Mouse (Mus musculus): ENCODE measurements around the gene Etl4. TPM values are rescaled to one million over a fixed set of nuclear protein-coding genes. Genes with fewer than 3 reads are reported as not detected.

Gene Etl4
- total RNA-seq, 1 experiment, result 50.8 TPM

- Histone ChIP-seq H3K9me3 (ENCODE audit: control insufficient read depth, insufficient read depth, low read depth, low read length) (no peaks in the 10 kb centered on the region), H3K4me3 (ENCODE audit: insufficient read depth in 1 of 2, low read depth in 1 of 2, low read length in 2 of 2, poor library complexity in 1 of 2, severe bottlenecking in 1 of 2) (no peak overlapping the region), H3K9ac (ENCODE audit: insufficient read depth, low read depth, low read length, poor library complexity, severe bottlenecking) (no peak overlapping the region), H3K27ac (ENCODE audit: insufficient read depth, low read depth, low read length, poor library complexity, severe bottlenecking) (no peak overlapping the region), H3K36me3 (ENCODE audit: control insufficient read depth, insufficient read depth, low read length, poor library complexity, severe bottlenecking) (no peaks in the 10 kb centered on the region), H3K4me1 (ENCODE audit: control insufficient read depth in 2 of 2, insufficient read depth in 2 of 2, low read length in 2 of 2, poor library complexity in 1 of 2) (no peaks in the 10 kb centered on the region)
- in situ Hi-C loops (cut with MboI; ENCODE audit: low sequenced_read_pairs in 2 of 2, unreplicated experiment in 2 of 2), result no loop called here
- no peak for DNase-seq (ENCODE audit: low read depth, low spot score)
- TF ChIP-seq MAFK (IDR thresholded peaks at IDR 0.05; ENCODE audit: insufficient read depth, low read depth, low read length) (no peak), ZC3H11A (IDR thresholded peaks at IDR 0.05; ENCODE audit: borderline replicate concordance, low read depth, low read length) (no peak), ZNF384 (IDR thresholded peaks at IDR 0.05; ENCODE audit: low read depth, low read length) (no peak), HCFC1 (IDR thresholded peaks at IDR 0.05; ENCODE audit: borderline replicate concordance, insufficient read depth, low read length) (no peak), CHD2 (IDR thresholded peaks at IDR 0.05; ENCODE audit: low read depth, low read length) (no peak)
These were observed 426.6 kb downstream of the Etl4 start for GRCm38 (mm10) chr2:20336176-20336575.

- no peak overlapping the region for H3K27ac ChIP-seq (ENCODE audit: insufficient read depth, low read depth, low read length, poor library complexity, severe bottlenecking)
- no peak overlapping the region for H3K4me3 ChIP-seq (ENCODE audit: insufficient read depth in 1 of 2, low read depth in 1 of 2, low read length in 2 of 2, poor library complexity in 1 of 2, severe bottlenecking in 1 of 2)
- TF ChIP-seq HCFC1 (IDR thresholded peaks at IDR 0.05; ENCODE audit: borderline replicate concordance, insufficient read depth, low read length), result no peak
- no peak for TF ChIP-seq CHD2 (IDR thresholded peaks at IDR 0.05; ENCODE audit: low read depth, low read length)
- no peak for TF ChIP-seq ZNF384 (IDR thresholded peaks at IDR 0.05; ENCODE audit: low read depth, low read length)
- TF ChIP-seq ZC3H11A (IDR thresholded peaks at IDR 0.05; ENCODE audit: borderline replicate concordance, low read depth, low read length), result no peak
- no peak for TF ChIP-seq MAFK (IDR thresholded peaks at IDR 0.05; ENCODE audit: insufficient read depth, low read depth, low read length)
- no peak for DNase-seq (ENCODE audit: low read depth, low spot score)
- no peaks in the 10 kb centered on the region for H3K4me1 ChIP-seq (ENCODE audit: control insufficient read depth in 2 of 2, insufficient read depth in 2 of 2, low read length in 2 of 2, poor library complexity in 1 of 2)
- H3K9ac ChIP-seq (ENCODE audit: insufficient read depth, low read depth, low read length, poor library complexity, severe bottlenecking), result no peak overlapping the region
- H3K9me3 ChIP-seq (ENCODE audit: control insufficient read depth, insufficient read depth, low read depth, low read length), result no peaks in the 10 kb centered on the region
- in situ Hi-C loops (cut with MboI; ENCODE audit: low sequenced_read_pairs in 2 of 2, unreplicated experiment in 2 of 2), result no loop called here
- no peaks in the 10 kb centered on the region for H3K36me3 ChIP-seq (ENCODE audit: control insufficient read depth, insufficient read depth, low read length, poor library complexity, severe bottlenecking)
These were observed 429.6 kb downstream of the Etl4 start for GRCm38 (mm10) chr2:20339016-20339734.

GRCm38 (mm10) chr2:20339919-20340318 is 430.3 kb downstream of the Etl4 start:
- TF ChIP-seq CHD2 (IDR thresholded peaks at IDR 0.05; ENCODE audit: low read depth, low read length) (no peak), ZNF384 (IDR thresholded peaks at IDR 0.05; ENCODE audit: low read depth, low read length) (no peak), MAFK (IDR thresholded peaks at IDR 0.05; ENCODE audit: insufficient read depth, low read depth, low read length) (no peak), HCFC1 (IDR thresholded peaks at IDR 0.05; ENCODE audit: borderline replicate concordance, insufficient read depth, low read length) (no peak), ZC3H11A (IDR thresholded peaks at IDR 0.05; ENCODE audit: borderline replicate concordance, low read depth, low read length) (no peak)
- Histone ChIP-seq H3K9me3 (ENCODE audit: control insufficient read depth, insufficient read depth, low read depth, low read length) (no peaks in the 10 kb centered on the region), H3K27ac (ENCODE audit: insufficient read depth, low read depth, low read length, poor library complexity, severe bottlenecking) (no peak overlapping the region), H3K36me3 (ENCODE audit: control insufficient read depth, insufficient read depth, low read length, poor library complexity, severe bottlenecking) (no peaks in the 10 kb centered on the region), H3K4me1 (ENCODE audit: control insufficient read depth in 2 of 2, insufficient read depth in 2 of 2, low read length in 2 of 2, poor library complexity in 1 of 2) (no peaks in the 10 kb centered on the region), H3K4me3 (ENCODE audit: insufficient read depth in 1 of 2, low read depth in 1 of 2, low read length in 2 of 2, poor library complexity in 1 of 2, severe bottlenecking in 1 of 2) (peak overlapping the region in 1 of 2 experiments; percentile 5; a peak in 1 of 4 replicates), H3K9ac (ENCODE audit: insufficient read depth, low read depth, low read length, poor library complexity, severe bottlenecking) (no peak overlapping the region)
- DNase-seq (ENCODE audit: low read depth, low spot score), result no peak
- in situ Hi-C loops (cut with MboI; ENCODE audit: low sequenced_read_pairs in 2 of 2, unreplicated experiment in 2 of 2), result no loop called here

- in situ Hi-C loops (cut with MboI; ENCODE audit: low sequenced_read_pairs in 2 of 2, unreplicated experiment in 2 of 2), result no loop called here
These were observed 437.3 kb downstream of the Etl4 start for GRCm38 (mm10) chr2:20346873-20347272.

More at GRCm38 (mm10) chr2:20346873-20347272, 437.3 kb downstream of the Etl4 start:
- DNase-seq (ENCODE audit: low read depth, low spot score), result no peak
- H3K9me3 ChIP-seq (ENCODE audit: control insufficient read depth, insufficient read depth, low read depth, low read length), result no peaks in the 10 kb centered on the region
- H3K4me3 ChIP-seq (ENCODE audit: insufficient read depth in 1 of 2, low read depth in 1 of 2, low read length in 2 of 2, poor library complexity in 1 of 2, severe bottlenecking in 1 of 2), result no peak overlapping the region
- H3K27ac ChIP-seq (ENCODE audit: insufficient read depth, low read depth, low read length, poor library complexity, severe bottlenecking), result no peak overlapping the region
- H3K4me1 ChIP-seq (ENCODE audit: control insufficient read depth in 2 of 2, insufficient read depth in 2 of 2, low read length in 2 of 2, poor library complexity in 1 of 2), result no peaks in the 10 kb centered on the region; a peak in 1 of 4 replicates
- TF ChIP-seq MAFK (IDR thresholded peaks at IDR 0.05; ENCODE audit: insufficient read depth, low read depth, low read length) (no peak), ZNF384 (IDR thresholded peaks at IDR 0.05; ENCODE audit: low read depth, low read length) (no peak), ZC3H11A (IDR thresholded peaks at IDR 0.05; ENCODE audit: borderline replicate concordance, low read depth, low read length) (no peak), HCFC1 (IDR thresholded peaks at IDR 0.05; ENCODE audit: borderline replicate concordance, insufficient read depth, low read length) (no peak), CHD2 (IDR thresholded peaks at IDR 0.05; ENCODE audit: low read depth, low read length) (no peak)
- H3K36me3 ChIP-seq (ENCODE audit: control insufficient read depth, insufficient read depth, low read length, poor library complexity, severe bottlenecking), result no peaks in the 10 kb centered on the region
- H3K9ac ChIP-seq (ENCODE audit: insufficient read depth, low read depth, low read length, poor library complexity, severe bottlenecking), result no peak overlapping the region

Measured in ES-E14 (cell line).